Mouse (Mus musculus): ENCODE results near the gene Gm10134.
A peak's percentile ranks its signal among the peaks of the same experiment; 100 is the strongest.

The Gm10134 gene

GRCm38 (mm10) chr2:28529856-28530255 lies 24.0 kb downstream of the Gm10134 start:
- DNase-seq (ENCODE audit: extremely low read depth, insufficient read length, low spot score) = no peak

GRCm38 (mm10) chr2:28530311-28530710 lies 24.4 kb downstream of the Gm10134 start:
- DNase-seq (ENCODE audit: extremely low read depth, insufficient read length, low spot score) = no peak

GRCm38 (mm10) chr2:28532938-28533771 lies 27.3 kb downstream of the Gm10134 start:
- peak; percentile 87 for DNase-seq (ENCODE audit: extremely low read depth, insufficient read length, low spot score)

GRCm38 (mm10) chr2:28533901-28534435 lies 28.1 kb downstream of the Gm10134 start:
- no peak for DNase-seq (ENCODE audit: extremely low read depth, insufficient read length, low spot score)

- DNase-seq (ENCODE audit: extremely low read depth, insufficient read length, low spot score) = no peak
These were observed 28.8 kb downstream of the Gm10134 start for GRCm38 (mm10) chr2:28534436-28535262.

GRCm38 (mm10) chr2:28535263-28535540 lies 29.3 kb downstream of the Gm10134 start:
- DNase-seq (ENCODE audit: extremely low read depth, insufficient read length, low spot score) = no peak

- DNase-seq (ENCODE audit: extremely low read depth, insufficient read length, low spot score) = no peak
These were observed 29.8 kb downstream of the Gm10134 start for GRCm38 (mm10) chr2:28535650-28536049.

- DNase-seq (ENCODE audit: extremely low read depth, insufficient read length, low spot score) = no peak
These were observed 30.3 kb downstream of the Gm10134 start for GRCm38 (mm10) chr2:28536166-28536565.

GRCm38 (mm10) chr2:28536766-28537633 lies 31.1 kb downstream of the Gm10134 start:
- DNase-seq (ENCODE audit: extremely low read depth, insufficient read length, low spot score) = no peak

- no peak for DNase-seq (ENCODE audit: extremely low read depth, insufficient read length, low spot score)
These were observed 31.7 kb downstream of the Gm10134 start for GRCm38 (mm10) chr2:28537634-28537920.

GRCm38 (mm10) chr2:28537995-28538816 lies 32.3 kb downstream of the Gm10134 start:
- peak; percentile 69 for DNase-seq (ENCODE audit: extremely low read depth, insufficient read length, low spot score)

GRCm38 (mm10) chr2:28538817-28539128 lies 32.9 kb downstream of the Gm10134 start:
- no peak for DNase-seq (ENCODE audit: extremely low read depth, insufficient read length, low spot score)

GRCm38 (mm10) chr2:28539206-28539605 lies 33.3 kb downstream of the Gm10134 start:
- peak; percentile 56 for DNase-seq (ENCODE audit: extremely low read depth, insufficient read length, low spot score)

GRCm38 (mm10) chr2:28539949-28540348 lies 34.1 kb downstream of the Gm10134 start:
- DNase-seq (ENCODE audit: extremely low read depth, insufficient read length, low spot score) = no peak

- no peak for DNase-seq (ENCODE audit: extremely low read depth, insufficient read length, low spot score)
These were observed 34.8 kb downstream of the Gm10134 start for GRCm38 (mm10) chr2:28540587-28541227.

GRCm38 (mm10) chr2:28543894-28544293 lies 38.0 kb downstream of the Gm10134 start:
- peak; percentile 56 for DNase-seq (ENCODE audit: extremely low read depth, insufficient read length, low spot score)

- no peak for DNase-seq (ENCODE audit: extremely low read depth, insufficient read length, low spot score)
These were observed 40.1 kb downstream of the Gm10134 start for GRCm38 (mm10) chr2:28545976-28546375.

GRCm38 (mm10) chr2:28546560-28546959 lies 40.7 kb downstream of the Gm10134 start:
- DNase-seq (ENCODE audit: extremely low read depth, insufficient read length, low spot score) = no peak

- DNase-seq (ENCODE audit: extremely low read depth, insufficient read length, low spot score) = peak; percentile 64
These were observed 41.6 kb downstream of the Gm10134 start for GRCm38 (mm10) chr2:28547237-28548172.

Measured in 3134 (cell line).